Mouse (Mus musculus) adrenal gland, adult 8-10 months (tissue): ENCODE results near the gene Hist1h3c. TPM values are rescaled to one million over a fixed set of nuclear protein-coding genes. Genes with fewer than 3 reads are reported as not detected.
"Not testable (repeated sequence)": the region's sequence is repeated elsewhere in the genome, so short reads cannot be mapped to it uniquely, and the experiment has no call there.

Source experiments
- DNase-seq: peaks from one replicate; pipeline ENCODE4 v3.0.0; 2022
- total RNA-seq, 4 experiments: library from RNA; stranded (reverse); gene quantifications; 2 replicates each; pipeline ENCODE4 v1.2.4; 2022

The Hist1h3c gene
- total RNA-seq, 4 experiments from 2014 or later, result 4.3 to 10.9 (median 7.4) TPM

DNA sequence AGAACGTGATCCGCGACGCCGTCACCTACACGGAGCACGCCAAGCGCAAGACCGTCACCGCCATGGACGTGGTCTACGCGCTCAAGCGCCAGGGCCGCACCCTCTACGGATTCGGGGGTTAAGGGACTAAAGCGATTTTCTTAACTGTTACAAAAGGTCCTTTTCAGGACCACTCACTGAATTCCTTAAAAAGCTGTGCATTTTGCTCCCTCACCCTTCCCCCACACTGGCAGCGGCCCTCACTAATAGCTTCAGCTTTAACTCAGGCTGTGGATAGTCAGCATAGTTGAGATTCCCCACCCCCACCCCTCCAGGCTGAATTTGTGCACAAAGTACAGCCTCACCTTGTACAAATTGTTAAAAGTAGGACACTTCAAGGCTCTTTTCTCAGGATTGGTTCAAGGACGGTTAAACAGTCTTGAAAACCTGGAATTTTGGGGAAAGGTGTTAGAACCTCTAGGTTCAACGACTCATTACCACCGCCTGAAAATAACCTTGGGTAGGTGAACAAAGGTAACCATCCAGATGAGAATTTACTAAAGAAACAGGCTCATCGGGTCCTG is 11.9 kb upstream of the Hist1h3c start:
- no peak for DNase-seq

DNA sequence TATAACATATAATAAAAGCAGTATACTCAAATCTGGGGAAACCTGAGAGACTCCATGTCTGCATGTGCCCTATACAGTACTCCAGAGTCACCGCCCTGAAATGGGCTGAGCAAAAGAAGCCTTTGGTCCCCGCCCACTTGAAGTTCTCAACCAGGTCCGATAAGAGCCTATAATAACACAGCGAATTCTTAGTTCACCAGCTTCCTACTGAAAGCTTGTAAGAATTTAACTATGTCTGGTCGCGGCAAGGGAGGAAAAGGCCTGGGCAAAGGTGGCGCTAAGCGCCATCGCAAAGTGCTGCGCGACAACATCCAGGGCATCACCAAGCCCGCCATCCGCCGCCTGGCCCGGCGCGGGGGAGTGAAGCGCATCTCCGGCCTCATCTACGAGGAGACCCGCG is 11.4 kb upstream of the Hist1h3c start, which contains the start of gene Hist1h4b:
Hist1h4b (plus strand) TSS at position 224 of the 400 bp plus-strand sequence.
- peak; percentile 82 for DNase-seq

DNA sequence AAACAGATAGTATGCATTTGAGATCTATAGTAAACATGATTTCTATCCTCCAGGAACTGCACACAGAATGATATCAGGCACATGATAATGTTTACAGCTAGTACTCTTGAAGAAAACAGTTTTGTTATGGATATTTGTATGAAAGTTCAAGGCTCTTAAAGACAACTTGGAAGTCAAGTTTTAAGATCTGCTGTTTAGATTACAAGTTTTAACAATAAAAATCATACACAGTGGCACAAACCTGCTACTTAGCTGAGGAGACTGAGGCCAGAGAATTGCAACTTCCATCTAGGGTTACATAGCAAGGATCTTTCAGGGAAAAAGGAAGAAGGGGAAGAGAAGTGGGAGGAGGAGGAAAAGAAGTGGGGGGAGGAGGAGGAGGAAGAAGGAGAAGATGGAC is 9.6 kb upstream of the Hist1h3c start:
- no peak for DNase-seq

DNA sequence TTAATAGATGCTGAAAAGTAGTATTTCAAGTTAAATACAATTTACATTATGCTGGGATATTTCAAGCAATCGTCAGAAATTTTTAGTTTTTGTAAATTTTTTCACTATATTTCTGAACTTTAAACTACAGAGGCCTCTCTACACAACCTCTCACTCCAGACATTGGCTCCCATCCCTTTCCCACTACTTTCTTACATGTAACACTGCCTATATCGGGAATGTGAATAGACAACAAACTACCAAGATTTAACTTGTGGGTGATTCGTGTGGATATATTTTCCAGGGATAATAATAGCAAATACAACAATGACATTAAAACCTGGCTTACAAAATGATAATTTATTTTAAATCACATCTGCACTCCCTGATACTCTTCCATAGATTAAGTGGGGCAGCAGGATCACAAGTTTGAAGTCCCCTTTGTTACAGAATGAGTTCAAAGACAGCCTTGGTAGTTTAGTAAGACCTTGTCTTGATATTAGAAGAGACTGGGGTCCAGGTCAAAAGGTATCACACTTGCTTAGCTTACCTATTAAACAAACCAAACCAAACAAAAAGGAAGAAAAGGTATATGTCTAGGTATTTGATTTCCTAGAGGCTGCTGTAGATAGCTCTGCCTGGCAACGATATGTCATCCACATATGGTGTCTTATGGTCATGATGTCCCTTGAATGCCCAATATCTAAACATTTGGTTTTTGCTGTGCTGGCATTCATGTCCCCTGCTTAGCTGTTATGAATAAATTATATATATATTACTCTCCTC is 8.1 kb upstream of the Hist1h3c start:
- no peak for DNase-seq

DNA sequence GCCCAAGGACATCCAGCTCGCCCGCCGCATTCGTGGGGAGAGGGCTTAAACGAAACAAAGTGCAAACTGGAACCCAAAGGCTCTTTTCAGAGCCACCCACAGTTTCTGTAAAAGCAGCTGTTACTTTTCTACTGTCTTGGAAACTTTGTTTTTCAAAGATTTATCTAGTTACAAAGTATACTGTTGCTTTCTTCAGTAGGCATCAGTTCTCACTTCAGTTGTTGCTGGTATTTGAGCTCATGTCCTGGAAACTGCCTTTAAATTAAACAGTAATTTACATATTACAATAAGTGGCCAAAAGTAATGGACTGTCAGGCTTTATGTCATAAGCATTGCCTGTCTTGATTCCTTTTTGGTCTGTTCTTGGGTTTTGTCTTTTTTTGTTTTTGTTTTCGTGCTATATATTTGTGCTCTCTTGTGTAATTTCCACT is 7.4 kb upstream of the Hist1h3c start:
- no peak for DNase-seq

DNA sequence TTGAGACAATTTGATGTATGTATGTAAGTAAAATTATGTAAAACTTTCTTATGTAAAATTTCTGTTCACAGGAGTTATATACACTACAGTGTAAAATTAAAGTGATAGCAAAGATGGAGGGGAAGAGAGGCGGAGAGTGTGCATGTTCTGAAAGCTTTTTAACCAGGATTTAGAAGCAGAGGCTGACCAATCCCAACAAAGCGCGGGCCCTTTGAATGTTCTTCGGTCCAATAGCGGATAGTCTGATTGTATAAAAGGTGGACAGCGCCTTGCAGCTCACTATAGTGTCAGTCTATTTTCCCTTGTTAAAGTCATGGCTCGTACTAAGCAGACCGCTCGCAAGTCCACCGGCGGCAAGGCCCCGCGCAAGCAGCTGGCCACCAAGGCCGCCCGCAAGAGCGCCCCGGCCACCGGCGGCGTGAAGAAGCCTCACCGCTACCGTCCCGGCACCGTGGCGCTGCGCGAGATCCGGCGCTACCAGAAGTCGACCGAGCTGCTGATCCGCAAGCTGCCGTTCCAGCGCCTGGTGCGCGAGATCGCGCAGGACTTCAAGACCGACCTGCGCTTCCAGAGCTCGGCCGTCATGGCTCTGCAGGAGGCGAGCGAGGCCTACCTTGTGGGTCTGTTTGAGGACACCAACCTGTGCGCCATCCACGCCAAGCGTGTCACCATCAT is 6.8 kb upstream of the Hist1h3c start, which contains the start of gene Hist1h3b:
Hist1h3b (plus strand) TSS at position 201 of the 675 bp plus-strand sequence.
- peak; percentile 80 for DNase-seq

DNA sequence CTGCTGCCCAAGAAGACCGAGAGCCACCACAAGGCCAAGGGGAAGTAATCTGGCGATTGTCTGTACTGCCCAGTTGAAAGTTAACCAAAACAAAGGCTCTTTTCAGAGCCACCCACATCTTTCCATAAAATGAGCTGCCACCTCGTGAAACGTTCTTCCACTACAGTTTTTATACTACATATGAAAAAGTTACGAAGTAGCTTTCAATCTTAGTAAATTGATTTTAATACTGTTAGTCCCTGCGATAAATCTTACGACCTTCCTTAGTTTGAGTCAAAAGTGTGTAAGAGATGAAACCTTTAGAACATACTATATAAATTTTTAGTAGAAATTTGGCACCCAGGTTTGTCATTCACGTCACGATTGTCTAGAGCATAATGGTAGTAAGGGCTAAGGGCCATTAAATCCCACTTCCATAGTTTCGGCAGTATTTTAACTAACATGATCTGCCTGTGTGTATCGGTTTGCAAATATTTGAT is 6.1 kb upstream of the Hist1h3c start:
- DNase-seq, result no peak

DNA sequence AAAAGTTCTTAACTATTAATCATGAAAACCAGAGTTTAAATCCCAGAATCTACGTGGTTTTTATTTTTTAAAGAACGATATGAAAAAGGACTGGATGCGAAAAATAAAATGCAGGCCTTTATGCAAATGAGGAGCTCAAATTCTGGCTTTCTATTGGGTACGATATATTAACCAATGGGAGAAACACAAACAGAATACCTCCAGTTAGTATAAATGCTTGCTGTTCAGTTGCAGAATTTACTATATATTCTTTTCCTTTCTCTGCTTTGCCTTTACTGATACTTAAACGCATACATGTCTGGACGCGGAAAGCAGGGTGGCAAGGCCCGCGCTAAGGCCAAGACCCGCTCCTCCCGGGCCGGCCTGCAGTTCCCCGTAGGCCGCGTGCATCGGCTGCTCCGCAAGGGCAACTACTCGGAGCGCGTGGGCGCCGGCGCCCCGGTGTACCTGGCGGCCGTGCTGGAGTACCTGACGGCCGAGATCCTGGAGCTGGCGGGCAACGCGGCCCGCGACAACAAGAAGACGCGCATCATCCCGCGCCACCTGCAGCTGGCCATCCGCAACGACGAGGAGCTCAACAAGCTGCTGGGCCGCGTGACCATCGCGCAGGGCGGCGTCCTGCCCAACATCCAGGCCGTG is 5.6 kb upstream of the Hist1h3c start, which contains the start of gene Hist1h2ab:
Hist1h2ab (plus strand) TSS at position 288 of the 639 bp plus-strand sequence.
- DNase-seq, result not testable (repeated sequence)

DNA sequence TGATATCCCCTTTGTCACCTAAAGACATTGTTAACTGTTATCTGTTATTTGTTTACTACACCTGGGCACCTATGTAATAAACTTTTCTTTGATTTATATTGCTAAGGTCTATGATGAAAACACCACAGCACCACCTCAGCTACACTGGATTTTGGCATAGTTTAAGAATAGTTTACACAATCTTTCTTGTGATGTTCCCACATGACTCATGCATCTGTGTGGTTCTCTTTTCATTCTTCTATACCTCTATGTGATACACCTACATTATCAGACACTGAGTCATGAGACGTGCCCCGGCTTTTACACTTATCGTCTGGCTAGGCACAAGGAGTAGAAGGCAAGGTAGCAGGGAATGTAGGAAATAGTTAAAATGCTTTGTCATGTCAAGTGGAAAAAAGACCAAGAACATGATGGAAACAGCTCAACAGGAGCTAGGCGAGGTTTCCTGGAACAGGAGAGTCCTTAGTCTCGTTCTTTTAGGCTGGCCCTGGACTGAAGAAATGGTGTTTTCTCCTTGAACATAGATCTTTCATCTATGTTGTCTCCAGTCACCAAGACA is 4.2 kb upstream of the Hist1h3c start:
- DNase-seq, result no peak

DNA sequence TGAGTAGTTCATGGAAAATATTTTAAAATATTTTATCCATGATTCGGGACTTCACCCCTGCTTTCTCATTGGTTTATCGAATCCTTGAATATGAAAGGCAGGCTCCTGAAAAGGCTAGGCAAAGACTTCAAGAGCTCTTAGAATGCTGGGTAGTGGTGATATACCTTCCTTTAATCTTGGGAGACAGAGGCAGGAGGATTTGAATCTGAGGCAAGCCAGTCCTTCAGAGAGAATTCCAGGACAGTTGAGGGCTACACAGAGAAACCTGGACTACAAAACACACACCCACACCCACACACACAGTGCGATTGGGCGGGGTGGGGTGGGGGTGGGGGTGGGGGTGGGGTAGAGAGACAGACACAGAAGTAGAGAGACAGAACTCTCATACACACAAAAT is 2.5 kb upstream of the Hist1h3c start:
- no peak for DNase-seq

DNA sequence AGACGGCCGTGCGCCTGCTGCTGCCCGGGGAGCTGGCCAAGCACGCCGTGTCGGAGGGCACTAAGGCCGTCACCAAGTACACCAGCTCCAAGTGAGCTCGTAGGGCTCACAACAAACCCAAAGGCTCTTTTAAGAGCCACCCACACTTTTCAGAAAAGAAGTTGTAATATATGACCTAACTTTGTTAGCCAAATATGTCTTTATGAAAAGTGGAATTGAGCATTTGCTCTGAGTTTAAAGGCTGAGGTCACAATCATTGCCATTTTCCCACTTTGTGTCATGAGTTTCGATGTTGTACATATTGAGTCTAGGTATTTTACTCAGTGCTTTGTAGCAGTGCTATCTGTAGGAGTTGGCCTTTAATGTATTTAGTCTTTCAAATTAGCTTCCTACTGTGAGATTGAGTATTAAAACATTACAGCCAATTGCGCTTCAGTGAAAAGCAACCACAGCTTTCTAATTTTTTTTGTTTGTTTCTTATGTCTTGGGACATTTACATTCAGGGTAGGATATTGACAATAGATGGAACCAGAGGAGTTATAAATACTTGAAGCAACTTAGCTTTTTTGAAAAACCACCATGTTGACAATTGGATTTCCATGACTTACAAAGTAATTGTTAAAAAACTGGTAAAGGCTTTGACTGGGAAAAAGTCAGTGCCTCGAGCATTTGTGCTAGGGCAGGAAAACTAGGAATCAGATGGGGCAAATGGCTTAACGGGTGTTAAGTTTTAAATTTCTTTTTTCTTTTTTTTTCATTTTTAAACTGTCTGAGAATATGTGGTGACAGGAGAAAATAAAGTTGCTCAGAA is 1.9 kb upstream of the Hist1h3c start:
- no peak for DNase-seq

DNA sequence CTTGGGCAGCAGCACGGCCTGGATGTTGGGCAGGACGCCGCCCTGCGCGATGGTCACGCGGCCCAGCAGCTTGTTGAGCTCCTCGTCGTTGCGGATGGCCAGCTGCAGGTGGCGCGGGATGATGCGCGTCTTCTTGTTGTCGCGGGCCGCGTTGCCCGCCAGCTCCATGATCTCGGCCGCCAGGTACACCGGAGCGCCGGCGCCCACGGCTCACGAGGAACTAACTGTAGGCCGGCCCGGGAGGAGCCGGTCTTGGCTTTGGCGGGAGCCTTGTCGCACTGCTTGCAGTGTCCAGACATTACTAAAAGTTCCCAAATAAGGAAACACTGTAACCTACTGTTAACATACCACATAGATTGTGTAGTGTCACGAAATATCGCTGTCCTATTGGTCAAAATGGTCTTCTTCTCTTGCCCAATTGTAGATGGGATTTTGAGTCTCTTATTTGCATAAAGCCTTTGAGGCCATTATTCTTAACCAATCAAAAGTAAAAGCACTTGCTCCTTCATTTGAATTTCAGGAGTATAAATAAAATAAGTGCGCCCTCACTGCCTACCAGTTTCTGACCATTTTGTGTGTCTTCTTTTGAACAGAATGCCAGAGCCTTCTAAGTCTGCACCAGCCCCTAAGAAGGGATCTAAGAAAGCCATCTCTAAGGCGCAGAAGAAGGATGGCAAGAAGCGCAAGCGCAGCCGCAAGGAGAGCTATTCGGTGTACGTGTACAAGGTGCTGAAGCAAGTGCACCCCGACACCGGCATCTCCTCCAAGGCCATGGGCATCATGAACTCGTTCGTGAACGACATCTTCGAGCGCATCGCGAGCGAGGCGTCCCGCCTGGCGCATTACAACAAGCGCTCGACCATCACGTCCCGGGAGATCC is 1.0 kb upstream of the Hist1h3c start, which contains the start of gene Hist1h2bb:
Hist1h2bb (plus strand) TSS at position 534 of the 880 bp plus-strand sequence.
- peak; percentile 67 for DNase-seq

DNA sequence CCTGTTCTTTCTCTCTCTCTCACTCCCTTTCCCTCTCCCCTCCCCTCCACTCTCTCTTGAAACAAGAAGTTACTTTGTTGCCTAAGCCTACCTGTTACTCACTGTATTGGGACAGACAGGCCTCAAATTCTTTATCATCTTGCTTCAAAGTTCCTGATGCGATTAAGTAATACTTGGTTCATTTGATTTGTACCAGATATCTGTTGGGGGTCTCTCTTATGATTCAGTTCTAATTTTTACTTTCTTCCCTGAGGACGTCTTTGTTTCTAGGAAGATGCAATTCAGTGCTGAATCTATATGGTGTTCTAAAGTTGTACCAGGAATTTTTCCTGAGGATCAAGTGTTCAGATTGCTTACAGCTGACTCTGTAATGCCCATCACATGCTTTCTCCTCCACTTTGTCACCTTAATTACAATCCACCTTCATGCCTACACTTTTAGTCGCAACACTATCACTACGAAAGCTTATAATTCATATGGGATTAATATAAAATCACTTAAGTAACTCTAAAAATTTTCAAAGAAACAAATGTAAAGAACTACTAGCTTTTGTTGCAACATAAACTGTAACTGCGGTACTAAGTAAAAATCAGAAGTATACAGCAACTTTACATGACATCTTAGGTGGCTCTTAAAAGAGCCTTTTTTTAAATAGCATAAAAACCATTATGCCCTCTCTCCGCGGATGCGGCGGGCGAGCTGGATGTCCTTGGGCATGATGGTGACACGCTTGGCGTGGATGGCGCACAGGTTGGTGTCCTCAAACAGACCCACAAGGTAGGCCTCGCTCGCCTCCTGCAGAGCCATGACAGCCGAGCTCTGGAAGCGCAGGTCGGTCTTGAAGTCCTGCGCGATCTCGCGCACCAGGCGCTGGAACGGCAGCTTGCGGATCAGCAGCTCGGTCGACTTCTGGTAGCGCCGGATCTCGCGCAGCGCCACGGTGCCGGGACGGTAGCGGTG is 701 bp downstream of the Hist1h3c start:
- DNase-seq, result no peak

DNA sequence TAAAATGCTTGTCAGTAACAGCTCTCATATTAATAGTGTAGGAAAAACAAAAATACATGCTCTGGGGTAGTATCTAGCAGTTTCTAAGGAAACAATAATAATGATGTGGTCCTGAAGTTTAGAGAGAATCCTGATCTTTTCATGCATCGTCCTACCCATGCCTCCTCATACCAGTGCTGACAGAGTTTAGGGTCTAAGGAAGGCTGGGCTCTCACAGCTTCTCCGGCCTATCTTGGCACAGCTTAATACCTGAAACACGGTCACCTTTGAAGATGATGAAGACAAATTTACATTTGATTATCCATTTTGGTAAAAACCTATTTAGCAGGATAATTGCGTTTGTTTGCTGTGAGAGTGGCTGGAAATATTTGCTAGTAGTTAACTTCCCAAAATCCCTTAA is 1.4 kb downstream of the Hist1h3c start:
- DNase-seq, result no peak

DNA sequence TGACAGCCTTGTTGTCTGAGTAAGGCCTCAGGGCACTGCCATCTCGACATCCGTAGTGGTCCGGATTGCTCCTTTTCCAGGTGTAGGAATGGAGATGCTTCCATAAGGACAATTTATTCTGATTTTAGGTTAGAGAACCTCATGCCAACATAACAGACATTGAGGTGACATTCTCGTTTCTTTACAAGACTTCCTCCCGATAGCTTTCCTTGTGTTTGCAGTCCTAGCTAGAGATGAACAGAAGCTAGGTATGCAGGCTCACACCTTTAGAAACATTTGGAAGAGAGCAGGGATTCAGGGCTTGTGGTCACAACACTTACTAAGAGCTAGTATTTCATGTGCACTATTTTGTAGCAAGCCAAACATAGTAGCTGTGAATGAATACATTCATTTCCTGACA is 2.2 kb downstream of the Hist1h3c start:
- DNase-seq, result no peak

DNA sequence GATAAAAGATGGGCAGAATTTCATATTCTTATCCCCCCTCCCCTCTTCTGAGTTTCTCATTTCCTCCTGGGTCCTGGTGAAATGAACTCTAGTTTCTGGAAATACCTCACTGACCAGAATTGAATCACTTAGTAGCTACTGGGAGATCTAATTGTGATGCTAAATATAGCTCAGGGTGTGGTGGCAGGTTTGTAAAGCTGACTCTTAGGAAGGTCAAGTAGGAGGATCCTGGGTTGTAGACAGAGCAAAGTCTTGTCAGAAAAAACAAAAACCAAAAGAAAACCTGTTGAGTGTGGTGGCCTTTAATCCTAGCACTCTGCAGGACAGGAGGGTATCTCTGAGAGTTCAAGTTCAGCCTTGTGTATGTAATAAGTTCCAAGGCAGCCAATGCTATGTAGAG is 3.4 kb downstream of the Hist1h3c start:
- DNase-seq, result no peak

DNA sequence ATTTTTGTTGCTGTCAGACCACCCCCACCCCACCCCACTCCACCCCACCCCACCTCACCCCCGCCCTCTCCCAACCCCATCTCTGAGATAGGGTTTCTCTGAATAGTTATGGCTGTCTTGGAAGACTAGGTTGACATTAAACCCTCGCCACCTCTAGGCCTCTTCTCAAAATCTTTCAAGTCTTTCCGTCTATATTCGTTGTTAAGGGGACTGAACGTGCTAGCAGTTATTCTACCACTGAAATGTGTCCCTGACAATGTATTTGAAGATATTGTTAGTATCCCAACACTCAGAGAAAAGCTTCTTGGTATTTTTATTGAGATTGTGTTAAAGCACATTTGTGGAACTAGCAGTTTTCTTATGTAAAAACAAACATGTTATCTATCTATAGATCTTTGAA is 4.5 kb downstream of the Hist1h3c start:
- no peak for DNase-seq

DNA sequence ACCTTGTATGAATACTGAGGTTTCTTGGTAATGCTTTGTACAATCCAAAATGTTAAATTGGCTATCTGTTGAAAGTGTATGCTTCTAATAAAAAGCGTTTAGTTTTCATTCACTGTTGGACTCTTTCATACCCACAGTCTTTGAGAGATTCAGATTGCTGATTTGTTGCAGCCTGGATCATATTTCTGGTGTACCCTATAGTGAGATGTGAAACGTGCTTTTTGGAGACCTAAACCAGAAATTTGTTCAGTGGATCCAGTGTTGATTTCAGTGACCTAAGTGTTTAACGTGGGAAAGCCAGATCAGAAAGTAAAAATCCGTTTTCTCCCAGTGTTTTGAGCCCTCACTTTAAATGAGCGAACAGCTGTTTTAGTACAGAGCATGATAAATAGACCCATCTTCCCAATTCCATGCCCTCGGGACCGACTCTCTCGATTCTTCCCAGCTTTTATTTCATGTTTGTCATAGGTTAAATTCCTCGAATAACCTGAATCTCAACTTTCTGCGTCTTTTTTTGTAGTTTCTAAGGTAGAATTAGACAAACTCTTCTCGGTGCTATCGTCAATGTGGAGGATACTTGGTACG is 5.1 kb downstream of the Hist1h3c start:
- DNase-seq, result no peak

DNA sequence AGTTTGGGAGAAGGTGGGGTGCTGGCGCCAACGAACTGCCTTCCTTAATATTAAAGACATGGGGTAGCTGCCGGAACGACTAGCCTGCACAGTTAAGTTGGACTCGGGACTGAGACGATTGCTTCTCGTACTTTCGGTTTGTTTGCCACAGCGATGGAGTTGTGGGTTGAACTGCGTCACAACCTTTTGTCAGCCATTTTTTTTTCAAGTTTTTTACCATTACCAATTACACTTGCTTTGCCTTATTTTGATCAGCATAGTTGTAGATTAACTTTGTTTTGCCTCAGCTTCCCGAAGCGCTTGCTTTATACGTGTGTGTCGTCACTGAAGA is 5.5 kb downstream of the Hist1h3c start:
- DNase-seq, result no peak
